Mouse (Mus musculus): ENCODE results near the gene Cep162. TPM values are rescaled to one million over a fixed set of nuclear protein-coding genes. Genes with fewer than 3 reads are reported as not detected.

The Cep162 gene
- polyA plus RNA-seq, 1 experiment from 2014 or later, result 5.6 TPM

DNA sequence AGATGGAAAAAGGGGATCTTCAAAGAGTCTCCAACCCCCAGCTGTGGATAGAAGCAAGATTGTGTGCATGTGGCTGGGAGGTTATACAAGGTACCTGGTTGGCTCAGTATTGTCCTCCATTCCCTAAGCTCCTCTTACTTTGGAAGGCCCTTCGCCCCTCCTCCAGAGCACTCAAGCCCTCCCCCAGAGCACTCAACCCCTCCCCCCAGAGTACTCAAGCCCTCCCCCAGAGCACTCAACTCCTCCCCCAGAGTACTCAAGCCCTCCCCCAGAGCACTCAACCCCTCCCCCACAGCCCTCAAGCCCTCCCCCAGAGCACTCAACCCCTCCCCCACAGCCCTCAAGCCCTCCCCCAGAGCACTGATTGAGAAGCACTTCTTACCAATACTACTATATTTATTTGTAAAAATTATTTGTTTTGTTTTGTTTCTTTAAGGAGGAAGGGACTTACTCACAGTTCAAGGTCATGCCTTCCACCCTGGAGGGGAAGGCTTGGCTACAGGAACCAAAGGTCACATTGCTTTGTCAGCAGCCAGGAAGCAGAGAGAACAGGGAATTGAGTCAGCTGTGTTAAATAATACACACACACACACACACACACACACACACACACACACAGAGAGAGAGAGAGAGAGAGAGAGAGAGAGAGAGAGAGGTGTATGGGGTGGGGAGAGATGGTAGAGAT lies 102.6 kb downstream of the Cep162 start:
- Histone ChIP-seq H3K36me3 (no peaks in the 10 kb centered on the region), H3K4me3 (replicated peaks) (no peak overlapping the region), H3K4me1 (no peaks in the 10 kb centered on the region), H3K27ac (replicated peaks) (no peak overlapping the region), H3K4me2 (no peak overlapping the region), H3K27me3 (replicated peaks) (no peaks in the 10 kb centered on the region), H3K9me3 (replicated peaks) (no peaks in the 10 kb centered on the region), H3K9ac (replicated peaks) (no peak overlapping the region)
- 100% methylated on average over 1 of the region's 1 CpGs for WGBS
- no peak for ATAC-seq (ENCODE audit: low FRiP score)

DNA sequence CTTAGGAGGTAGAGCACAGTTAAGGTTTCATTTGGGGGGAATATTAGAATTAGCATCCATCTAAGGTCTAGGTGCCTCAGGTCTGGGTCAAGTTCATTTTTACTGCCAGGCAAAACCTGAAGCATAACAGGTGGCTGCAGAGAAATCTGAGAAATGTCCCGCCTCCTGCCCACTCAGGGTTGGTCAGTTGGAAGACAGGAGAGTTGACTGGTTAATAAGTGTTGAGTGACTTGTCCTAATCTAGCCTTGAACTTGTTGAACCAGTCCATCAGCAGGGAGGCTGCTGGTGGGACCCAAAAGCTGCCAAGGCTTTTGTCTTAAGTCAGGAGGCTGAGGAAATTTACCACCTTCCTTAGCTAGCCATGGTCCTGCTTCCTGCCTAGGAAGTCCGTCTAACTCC lies 107.4 kb downstream of the Cep162 start:
- whole genome bisulfite sequencing, result 79% methylated on average over 2 of the region's 2 CpGs
- Histone ChIP-seq H3K36me3 (no peaks in the 10 kb centered on the region), H3K9ac (replicated peaks) (no peak overlapping the region), H3K4me3 (replicated peaks) (no peak overlapping the region), H3K27me3 (replicated peaks) (peaks cover 29% of the 10 kb centered on the region), H3K27ac (replicated peaks) (no peak overlapping the region), H3K4me2 (no peak overlapping the region), H3K9me3 (replicated peaks) (no peaks in the 10 kb centered on the region), H3K4me1 (peaks cover 21% of the 10 kb centered on the region)
- no peak for ATAC-seq (ENCODE audit: low FRiP score)

DNA sequence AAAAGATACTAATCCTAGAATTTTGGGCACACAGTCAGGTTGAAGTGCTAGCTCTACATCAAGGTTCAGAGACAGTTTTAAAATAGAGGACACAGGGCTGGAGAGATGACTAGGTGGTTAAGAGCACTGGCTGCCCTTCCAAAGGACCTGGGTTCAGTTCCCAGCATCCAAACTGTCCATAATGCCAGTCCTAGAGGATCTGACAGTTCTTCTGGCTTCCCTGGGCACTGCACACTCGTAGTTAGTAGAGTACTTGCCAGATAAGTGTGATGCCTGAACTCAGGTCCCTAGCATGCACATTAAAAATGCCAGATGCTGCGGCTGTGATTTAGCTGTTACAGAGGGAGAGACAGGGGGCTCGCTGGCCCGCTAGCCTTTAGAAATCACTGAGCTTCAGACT lies 108.9 kb downstream of the Cep162 start:
- WGBS, result 92% methylated on average over 4 of the region's 4 CpGs
- H3K36me3 ChIP-seq, result no peaks in the 10 kb centered on the region
- H3K27me3 ChIP-seq (replicated peaks), result peaks cover 29% of the 10 kb centered on the region
- no peak overlapping the region for H3K27ac ChIP-seq (replicated peaks)
- ATAC-seq (ENCODE audit: low FRiP score), result no peak
- no peaks in the 10 kb centered on the region for H3K9me3 ChIP-seq (replicated peaks)
- no peak overlapping the region for H3K4me3 ChIP-seq (replicated peaks)
- H3K4me2 ChIP-seq, result no peak overlapping the region
- H3K4me1 ChIP-seq, result peaks cover 21% of the 10 kb centered on the region
- no peak overlapping the region for H3K9ac ChIP-seq (replicated peaks)

GRCm38 (mm10) chr9:87145671-87146070 lies 109.7 kb downstream of the Cep162 start:
- peak overlapping the region; percentile 46; the same call in 1 of the 2 replicates for H3K4me3 ChIP-seq (replicated peaks)

GRCm38 (mm10) chr9:87145180-87145579 lies 110.2 kb downstream of the Cep162 start:
- Histone ChIP-seq H3K27me3 (replicated peaks) (peaks cover 29% of the 10 kb centered on the region), H3K9ac (replicated peaks) (peak overlapping the region; percentile 40; the same call in 1 of the 2 replicates), H3K4me3 (replicated peaks) (peak overlapping the region; percentile 46), H3K4me2 (peak overlapping the region; percentile 89), H3K4me1 (peaks cover 21% of the 10 kb centered on the region), H3K27ac (replicated peaks) (no peak overlapping the region), H3K36me3 (no peaks in the 10 kb centered on the region), H3K9me3 (replicated peaks) (no peaks in the 10 kb centered on the region)
- ATAC-seq (ENCODE audit: low FRiP score), result peak; percentile 39; the same call in 1 of the 2 replicates
- WGBS, result 5% methylated on average over 15 of the region's 15 CpGs

More at GRCm38 (mm10) chr9:87145671-87146070, 109.7 kb downstream of the Cep162 start:
- no peaks in the 10 kb centered on the region for H3K9me3 ChIP-seq (replicated peaks)
- peaks cover 21% of the 10 kb centered on the region for H3K4me1 ChIP-seq
- no peaks in the 10 kb centered on the region for H3K36me3 ChIP-seq
- no peak for ATAC-seq (ENCODE audit: low FRiP score)
- 24% methylated on average over 11 of the region's 11 CpGs for WGBS
- H3K27ac ChIP-seq (replicated peaks), result no peak overlapping the region
- H3K27me3 ChIP-seq (replicated peaks), result peaks cover 29% of the 10 kb centered on the region
- H3K9ac ChIP-seq (replicated peaks), result 0 out of 2 replicates have a peak overlapping the region, but pooled peaks have one; percentile 40
- peak overlapping the region; percentile 89 for H3K4me2 ChIP-seq

- Histone ChIP-seq H3K4me2 (peak overlapping the region; percentile 89), H3K9me3 (replicated peaks) (no peaks in the 10 kb centered on the region), H3K9ac (replicated peaks) (peak overlapping the region; percentile 40), H3K4me3 (replicated peaks) (peak overlapping the region; percentile 46), H3K36me3 (no peaks in the 10 kb centered on the region), H3K27me3 (replicated peaks) (peaks cover 29% of the 10 kb centered on the region), H3K4me1 (peaks cover 21% of the 10 kb centered on the region), H3K27ac (replicated peaks) (no peak overlapping the region)
- 1% methylated on average over 19 of the region's 19 CpGs for WGBS
- ATAC-seq (ENCODE audit: low FRiP score), result peak; percentile 67
Observed at GRCm38 (mm10) chr9:87144532-87144931, 110.8 kb downstream of the Cep162 start.

GRCm38 (mm10) chr9:87144106-87144505 lies 111.2 kb downstream of the Cep162 start, which contains the start of gene Mrap2:
Mrap2 (plus strand) TSS chr9:87144306.
- Histone ChIP-seq H3K36me3 (no peaks in the 10 kb centered on the region), H3K4me2 (peak within 1 kb of the TSS; percentile 89), H3K27me3 (replicated peaks) (peaks cover 29% of the 10 kb centered on the region), H3K4me3 (replicated peaks) (peak within 1 kb of the TSS; percentile 46), H3K9me3 (replicated peaks) (no peaks in the 10 kb centered on the region), H3K27ac (replicated peaks) (no peak within 1 kb of the TSS), H3K4me1 (peaks cover 21% of the 10 kb centered on the region), H3K9ac (replicated peaks) (peak within 1 kb of the TSS; percentile 40)
- peak; percentile 96 for ATAC-seq (ENCODE audit: low FRiP score)
- under 1% methylated on average over 29 of the region's 29 CpGs for WGBS

GRCm38 (mm10) chr9:87143076-87143475 lies 112.3 kb downstream of the Cep162 start:
- WGBS, result 86% methylated on average over 3 of the region's 3 CpGs
- ATAC-seq (ENCODE audit: low FRiP score), result no peak
- no peak overlapping the region for H3K9ac ChIP-seq (replicated peaks)

More at GRCm38 (mm10) chr9:87143076-87143475, 112.3 kb downstream of the Cep162 start:
- Histone ChIP-seq H3K4me3 (replicated peaks) (no peak overlapping the region), H3K4me2 (no peak overlapping the region), H3K27ac (replicated peaks) (no peak overlapping the region), H3K27me3 (replicated peaks) (peaks cover 29% of the 10 kb centered on the region), H3K36me3 (no peaks in the 10 kb centered on the region), H3K4me1 (peaks cover 21% of the 10 kb centered on the region), H3K9me3 (replicated peaks) (no peaks in the 10 kb centered on the region)

Other genes starting within 250 kb of the Cep162 start
- gene Ripply2, start 240.0 kb downstream of the Cep162 start, polyA plus RNA-seq (2015; fragmentation: Nextera tagmentation; extraction: Ambion mirVana), result 7.3 and 10.7 TPM in 2 replicates
- gene Cyb5r4, start 233.5 kb downstream of the Cep162 start, polyA plus RNA-seq (2015; fragmentation: Nextera tagmentation; extraction: Ambion mirVana), result 59.6 and 62.3 TPM in 2 replicates
- 3.2 and 3.8 TPM in 2 replicates for gene Mrap2, start 111.2 kb downstream of the Cep162 start, polyA plus RNA-seq (2015; fragmentation: Nextera tagmentation; extraction: Ambion mirVana)